Mouse (Mus musculus): ENCODE data around the gene Slc1a4. TPM values are rescaled to one million over a fixed set of nuclear protein-coding genes. Genes with fewer than 3 reads are reported as not detected.

The Slc1a4 gene
- polyA plus RNA-seq, 1 experiment from 2014 or later: 9.6 TPM

DNA sequence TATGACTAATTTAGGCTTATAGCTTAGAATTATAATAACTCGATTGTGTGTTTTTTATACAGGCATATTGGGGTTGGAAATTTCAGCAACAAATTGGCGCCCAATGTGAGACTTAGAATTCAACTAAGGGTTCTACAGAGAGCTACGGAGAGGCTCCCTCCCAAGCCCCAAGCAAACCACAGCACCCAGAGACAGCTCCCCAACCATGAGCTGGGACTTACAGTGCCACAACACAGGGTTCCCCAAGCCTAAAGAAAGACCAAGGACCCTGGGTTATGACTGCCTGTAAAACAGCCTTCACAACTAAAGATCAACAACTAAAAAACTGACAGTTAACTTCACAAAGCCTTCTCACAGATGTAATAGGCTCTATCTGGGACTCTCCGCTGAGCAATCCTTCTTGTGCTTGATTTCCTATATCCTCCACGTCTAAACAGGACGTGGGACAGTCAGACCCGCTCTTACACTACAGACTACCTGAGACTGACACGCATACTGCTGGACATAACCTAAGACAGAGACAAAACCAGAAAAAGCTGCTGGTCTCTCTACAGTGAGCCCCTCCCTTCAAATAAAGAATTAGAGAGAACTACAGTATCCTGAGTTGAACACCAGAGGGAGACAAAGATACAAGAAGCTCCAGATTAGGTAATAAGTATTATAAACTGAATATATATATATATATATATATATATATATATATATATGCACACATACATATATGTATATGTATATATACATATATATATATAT lies 69.7 kb downstream of the Slc1a4 start:
- no peak overlapping the region for H3K27ac ChIP-seq (replicated peaks; ENCODE audit: low read depth, low read length)
- 60% methylated on average over 8 of the region's 8 CpGs for WGBS
- no peak for DNase-seq (ENCODE audit: low spot score)
- no peak overlapping the region for H3K4me3 ChIP-seq (ENCODE audit: low read depth, low read length)
- no peak overlapping the region for H3K9ac ChIP-seq (ENCODE audit: low read length)
- ATAC-seq (ENCODE audit: insufficient number of reproducible peaks, low FRiP score, low TSS enrichment, low read depth): no peak
- H3K4me1 ChIP-seq (ENCODE audit: control insufficient read depth, insufficient read depth, low read length): no peaks in the 10 kb centered on the region
- no peaks in the 10 kb centered on the region for H3K9me3 ChIP-seq (ENCODE audit: control insufficient read depth, low read length)
- no peaks in the 10 kb centered on the region for H3K36me3 ChIP-seq (ENCODE audit: control insufficient read depth, insufficient read depth, low read length)
- H3K27me3 ChIP-seq (ENCODE audit: control insufficient read depth, insufficient read depth, low read length): no peaks in the 10 kb centered on the region
- no peak overlapping the region for H3K4me2 ChIP-seq (ENCODE audit: low read depth, severe bottlenecking)

DNA sequence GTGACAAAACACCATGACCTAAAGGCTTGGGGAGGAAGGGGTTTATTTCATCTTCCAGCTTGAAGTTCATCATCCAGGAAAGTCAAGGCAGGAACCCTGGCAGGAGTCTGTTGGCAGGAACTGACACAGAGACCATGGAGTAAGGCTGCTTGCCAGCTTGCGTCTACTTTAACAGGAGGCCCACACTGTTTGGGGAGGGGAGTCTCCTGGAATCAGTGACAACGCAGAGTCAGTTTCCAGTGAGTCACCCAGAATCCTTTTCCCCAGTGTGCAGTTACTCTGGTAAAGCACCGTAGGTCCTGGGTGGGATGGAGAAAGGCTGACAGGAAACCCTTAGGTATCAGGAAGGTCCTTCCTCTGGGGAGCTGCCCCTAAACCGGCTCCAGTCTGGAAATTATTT lies 77.7 kb downstream of the Slc1a4 start:
- H3K9me3 ChIP-seq (ENCODE audit: control insufficient read depth, low read length): no peaks in the 10 kb centered on the region
- no peaks in the 10 kb centered on the region for H3K4me1 ChIP-seq (ENCODE audit: control insufficient read depth, insufficient read depth, low read length)
- no peak overlapping the region for H3K4me3 ChIP-seq (ENCODE audit: low read depth, low read length)
- no peak overlapping the region for H3K27ac ChIP-seq (replicated peaks; ENCODE audit: low read depth, low read length)
- DNase-seq (ENCODE audit: low spot score): no peak
- H3K9ac ChIP-seq (ENCODE audit: low read length): no peak overlapping the region
- no peaks in the 10 kb centered on the region for H3K36me3 ChIP-seq (ENCODE audit: control insufficient read depth, insufficient read depth, low read length)
- H3K4me2 ChIP-seq (ENCODE audit: low read depth, severe bottlenecking): no peak overlapping the region
- no peaks in the 10 kb centered on the region for H3K27me3 ChIP-seq (ENCODE audit: control insufficient read depth, insufficient read depth, low read length)
- WGBS: 86% methylated on average over 4 of the region's 4 CpGs
- ATAC-seq (ENCODE audit: insufficient number of reproducible peaks, low FRiP score, low TSS enrichment, low read depth): no peak

DNA sequence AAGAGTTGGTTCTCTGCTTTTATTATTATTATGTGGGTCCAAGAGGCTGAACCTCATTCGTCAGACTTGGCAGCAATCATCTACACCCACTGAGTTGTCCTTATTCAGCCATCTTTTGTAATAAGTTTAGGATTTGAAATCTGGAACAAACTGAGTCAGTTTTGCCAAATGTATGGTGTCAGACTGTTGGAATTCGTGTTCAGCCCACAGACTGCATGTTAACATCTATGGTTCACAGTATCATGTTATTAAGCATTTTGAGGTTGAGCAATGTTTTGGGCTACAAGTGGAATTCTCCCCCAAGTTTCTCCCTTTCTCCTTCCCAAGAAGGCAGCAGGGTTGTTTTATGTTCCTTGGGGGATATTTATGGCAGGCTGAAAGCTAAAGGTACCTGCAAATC lies 79.4 kb downstream of the Slc1a4 start:
- DNase-seq (ENCODE audit: low spot score) (no peak), ATAC-seq (ENCODE audit: insufficient number of reproducible peaks, low FRiP score, low TSS enrichment, low read depth) (no peak)
- H3K36me3 ChIP-seq (ENCODE audit: control insufficient read depth, insufficient read depth, low read length): no peaks in the 10 kb centered on the region
- no peaks in the 10 kb centered on the region; the same call in 1 of the 2 replicates for H3K4me1 ChIP-seq (ENCODE audit: control insufficient read depth, insufficient read depth, low read length)
- H3K27ac ChIP-seq (replicated peaks; ENCODE audit: low read depth, low read length): no peak overlapping the region
- no peak overlapping the region for H3K4me3 ChIP-seq (ENCODE audit: low read depth, low read length)
- H3K9me3 ChIP-seq (ENCODE audit: control insufficient read depth, low read length): no peaks in the 10 kb centered on the region; the same call in 1 of the 2 replicates
- WGBS: 79% methylated on average over 2 of the region's 2 CpGs
- H3K27me3 ChIP-seq (ENCODE audit: control insufficient read depth, insufficient read depth, low read length): no peaks in the 10 kb centered on the region
- no peak overlapping the region for H3K9ac ChIP-seq (ENCODE audit: low read length)
- no peak overlapping the region for H3K4me2 ChIP-seq (ENCODE audit: low read depth, severe bottlenecking)

Other genes with a start within 250 kb of the Slc1a4 start
- 58.1 and 60.7 TPM in 2 replicates for gene Actr2, start 219.8 kb downstream of the Slc1a4 start, polyA plus RNA-seq (2014; fragmentation: Nextera tagmentation; extraction: Ambion mirVana)
- 208 and 212 TPM in 2 replicates for gene Rab1a, start 131.3 kb downstream of the Slc1a4 start, polyA plus RNA-seq (2014; fragmentation: Nextera tagmentation; extraction: Ambion mirVana)
- gene Cep68, start 83.3 kb downstream of the Slc1a4 start, polyA plus RNA-seq (2014; fragmentation: Nextera tagmentation; extraction: Ambion mirVana): 41.2 and 43.3 TPM in 2 replicates
- 23.6 and 25.8 TPM in 2 replicates for gene Sertad2, start 210.5 kb upstream of the Slc1a4 start, polyA plus RNA-seq (2014; fragmentation: Nextera tagmentation; extraction: Ambion mirVana)

Measured in limb, embryonic 11.5 days (tissue).